Mouse (Mus musculus): ENCODE data around the gene Tnip2.

DNA sequence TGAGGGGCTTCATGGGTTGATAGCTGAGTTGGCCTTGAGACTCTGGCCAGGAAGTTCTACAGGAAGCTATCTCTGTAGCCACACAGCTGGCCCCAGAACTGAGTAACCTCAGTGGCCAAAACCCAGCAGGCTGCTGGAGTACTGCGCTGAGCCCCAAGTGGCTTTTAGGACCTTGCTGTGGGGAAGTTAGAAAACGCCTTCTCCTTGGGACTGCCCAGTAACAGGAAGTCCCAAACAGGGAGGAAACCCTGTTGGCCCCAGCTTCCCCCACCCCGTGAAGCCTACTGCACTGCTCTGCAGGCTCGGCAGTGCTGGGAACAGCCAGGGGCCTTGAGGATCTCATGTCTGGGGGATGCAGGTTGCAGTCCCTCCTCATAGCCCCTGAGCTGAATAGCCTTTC, 29.3 kb upstream of the Tnip2 start:
- TF ChIP-seq EP300 (IDR thresholded peaks at IDR 0.05), result no peak
- TF ChIP-seq CTCF (IDR thresholded peaks at IDR 0.05), result no peak
